Comparison of ENCODE assay signal across 8 mouse cellular contexts in genomic region chr8:57333795-57334551, GRCm38 (mm10). TPM values are rescaled to one million over a fixed set of nuclear protein-coding genes. Genes with fewer than 3 reads are reported as not detected.
DNase-seq lines count a peak whose midpoint lies in the region; ATAC-seq and TF ChIP-seq lines count a peak whose summit lies in the region.

No protein-coding gene starts in this region.

- TF ChIP-seq CTCF in bone marrow macrophage, adult 2 months (IDR thresholded peaks at IDR 0.05; ENCODE audit: low read depth, low read length): no peak

- H3K4me1 ChIP-seq in heart, embryonic 10.5 days: peaks cover 22% of the 10 kb centered on the region; the same call in 1 of the 2 replicates
- no peaks in the 10 kb centered on the region for H3K4me1 ChIP-seq in bone marrow macrophage, adult 2 months (ENCODE audit: control insufficient read depth, insufficient read depth, low read length)
- peaks cover 37% of the 10 kb centered on the region for H3K4me1 ChIP-seq in heart, embryonic 12.5 days (replicated peaks)
- H3K4me1 ChIP-seq in limb, embryonic 15.5 days: peaks cover 26% of the 10 kb centered on the region

- no peaks in the 10 kb centered on the region for H3K36me3 ChIP-seq in heart, embryonic 10.5 days
- H3K36me3 ChIP-seq in heart, embryonic 12.5 days: 0 out of 2 replicates have a peak, but pooled peaks cover 3% of the 10 kb centered on the region
- H3K36me3 ChIP-seq in limb, embryonic 15.5 days: no peaks in the 10 kb centered on the region

- no peaks in the 10 kb centered on the region for H3K9me3 ChIP-seq in heart, embryonic 10.5 days
- H3K9me3 ChIP-seq in heart, embryonic 12.5 days (replicated peaks): no peaks in the 10 kb centered on the region
- no peaks in the 10 kb centered on the region for H3K9me3 ChIP-seq in limb, embryonic 15.5 days

- peak; percentile 78 for DNase-seq in heart, embryonic 10.5 days (ENCODE audit: low spot score)
- no peak for DNase-seq in heart, adult 8-10 months (ENCODE audit: low spot score)
- no peak for DNase-seq in urinary bladder, postnatal 25 days (ENCODE audit: low spot score)
- DNase-seq in natural killer cell, adult 2 months (ENCODE audit: low spot score in 2 of 2): no peak
- no peak for DNase-seq in cerebellum, postnatal 25 days

- H3K9ac ChIP-seq in heart, embryonic 12.5 days: peak overlapping the region; percentile 88
- peak overlapping the region; percentile 17; the same call in 1 of the 2 replicates for H3K9ac ChIP-seq in limb, embryonic 15.5 days

- H3K4me3 ChIP-seq in heart, embryonic 10.5 days: peak overlapping the region; percentile 67
- H3K4me3 ChIP-seq in bone marrow macrophage, adult 2 months (ENCODE audit: insufficient read depth, low read length): 0 out of 2 replicates have a peak overlapping the region, but pooled peaks have one; percentile 2
- H3K4me3 ChIP-seq in heart, embryonic 12.5 days: peak overlapping the region; percentile 69
- peak overlapping the region; percentile 37 for H3K4me3 ChIP-seq in limb, embryonic 15.5 days

- TF ChIP-seq POLR2A in bone marrow macrophage, adult 2 months (IDR thresholded peaks at IDR 0.05; ENCODE audit: borderline replicate concordance, low read depth, low read length): no peak

- H3K27me3 ChIP-seq in heart, embryonic 10.5 days (ENCODE audit: insufficient read depth, poor library complexity, severe bottlenecking): peaks cover 21% of the 10 kb centered on the region; the same call in 1 of the 2 replicates
- H3K27me3 ChIP-seq in heart, embryonic 12.5 days (replicated peaks): no peaks in the 10 kb centered on the region
- H3K27me3 ChIP-seq in limb, embryonic 15.5 days: peaks cover 70% of the 10 kb centered on the region

- H3K27ac ChIP-seq in heart, embryonic 10.5 days: peak overlapping the region; percentile 99
- H3K27ac ChIP-seq in bone marrow macrophage, adult 2 months (ENCODE audit: insufficient read depth, low read depth, low read length): no peak overlapping the region
- peak overlapping the region; percentile 99 for H3K27ac ChIP-seq in heart, embryonic 12.5 days (ENCODE audit: poor library complexity, severe bottlenecking)
- peak overlapping the region; percentile 74 for H3K27ac ChIP-seq in limb, embryonic 15.5 days

- H3K4me2 ChIP-seq in heart, embryonic 12.5 days: peak overlapping the region; percentile 71
- peak overlapping the region; percentile 75 for H3K4me2 ChIP-seq in limb, embryonic 15.5 days

- ATAC-seq in heart, embryonic 12.5 days (ENCODE audit: insufficient number of reproducible peaks, low FRiP score): peak; percentile 49
- peak; percentile 54 for ATAC-seq in limb, embryonic 15.5 days (ENCODE audit: insufficient number of reproducible peaks, low FRiP score, low TSS enrichment, low read depth)

- WGBS in heart, embryonic 10.5 days: under 1% methylated on average over 41 of the region's 41 CpGs
- WGBS in heart, embryonic 12.5 days: under 1% methylated on average over 41 of the region's 41 CpGs
- WGBS in limb, embryonic 15.5 days: 1% methylated on average over 41 of the region's 41 CpGs

RNA-seq across cellular contexts. Expression of gene Hand2, which starts 13.2 kb away (rescaled TPM):
- 10.3 and 16.7 TPM in 2 replicates for polyA plus RNA-seq in heart, embryonic 10.5 days (2016; fragmentation: Nextera tagmentation; extraction: Ambion mirVana)
- 10 to 100 TPM; 43.0 to 58.5 (median 52.6) TPM for total RNA-seq in heart, adult 8-10 months (2022)
- not detected in 2 replicates for polyA plus RNA-seq in bone marrow macrophage, adult 2 months (2012; ENCODE audit: insufficient read depth, insufficient read length, missing spikeins)
- polyA plus RNA-seq in heart, embryonic 12.5 days (2016; fragmentation: Nextera tagmentation; extraction: Ambion mirVana): 18.0 and 19.4 TPM in 2 replicates
- 5.0 and 6.6 TPM in 2 replicates for polyA plus RNA-seq in limb, embryonic 15.5 days (2015; fragmentation: Nextera tagmentation; extraction: Ambion mirVana)

Comparison
In these comparisons a context has a peak if more than half of its experiments do, and no peak if none do; other contexts are left out.
1. H3K4me3 ChIP-seq: peak in every context shown above with its lines; median percentile 69 in heart, embryonic 12.5 days; 67 in heart, embryonic 10.5 days; 37 in limb, embryonic 15.5 days; 2 in bone marrow macrophage, adult 2 months.